Mouse (Mus musculus): Measurements from ENCODE around the gene Riok1.

Gene Riok1

DNA sequence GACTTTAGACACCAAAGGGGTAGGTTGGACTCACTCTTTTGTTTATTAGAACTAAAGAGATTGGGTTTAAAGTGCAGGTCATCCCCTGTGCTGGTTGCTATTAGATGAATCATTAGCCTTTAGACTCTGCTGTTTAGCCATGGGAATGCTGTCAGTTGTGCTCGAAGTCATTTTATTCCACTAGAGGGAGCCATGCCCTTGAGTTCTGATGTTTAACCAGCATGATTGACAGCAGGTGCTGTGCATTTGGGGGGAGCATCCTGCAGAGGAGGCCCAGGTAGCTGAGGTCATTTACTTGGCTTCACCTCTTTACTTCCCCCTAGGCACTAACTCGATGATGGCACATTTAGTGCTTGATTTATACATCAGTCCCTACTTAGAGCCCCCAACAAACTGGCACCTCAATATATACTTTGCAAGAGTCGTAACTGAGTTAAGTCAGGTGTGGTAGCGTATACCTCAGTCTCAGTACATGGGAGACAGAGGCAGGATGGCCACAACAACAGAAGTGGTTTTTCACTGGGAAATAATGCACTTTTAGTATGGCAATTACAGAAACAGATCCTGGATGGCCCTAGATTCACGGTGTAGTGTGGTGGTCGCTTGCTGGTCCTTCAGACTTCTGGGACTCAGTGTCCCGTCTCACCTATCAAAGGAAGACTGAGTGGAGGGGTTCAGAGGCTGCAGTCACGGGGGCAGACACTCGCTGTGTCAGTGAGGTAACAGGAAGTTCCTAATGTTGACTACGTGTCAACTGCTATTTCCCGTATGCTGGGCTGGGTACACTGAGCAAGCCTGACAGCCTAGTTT lies 28.3 kb downstream of the Riok1 start:
- peak; percentile 12 for DNase-seq (ENCODE audit: low read depth, low spot score)

DNA sequence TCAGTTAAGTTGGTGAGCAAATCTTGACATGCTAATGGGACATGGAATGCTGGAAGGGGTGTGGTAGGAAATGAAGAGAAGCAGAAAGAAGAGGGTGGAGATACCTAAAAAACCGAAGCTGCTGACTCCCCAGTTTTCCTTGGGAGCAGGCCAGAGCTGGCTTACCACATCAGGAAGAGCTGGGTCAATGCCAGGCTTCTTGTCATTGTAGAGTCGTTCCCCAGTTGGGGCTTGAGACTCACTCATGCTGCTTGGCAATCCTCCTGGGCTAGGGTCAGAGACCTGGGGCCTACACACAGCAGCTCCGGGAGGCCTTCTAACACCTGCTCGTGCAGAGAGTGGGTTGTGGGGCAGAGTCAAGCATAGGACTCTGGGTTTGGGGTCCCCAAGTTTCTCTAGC lies 34.1 kb downstream of the Riok1 start:
- DNase-seq (ENCODE audit: low read depth, low spot score) = no peak

DNA sequence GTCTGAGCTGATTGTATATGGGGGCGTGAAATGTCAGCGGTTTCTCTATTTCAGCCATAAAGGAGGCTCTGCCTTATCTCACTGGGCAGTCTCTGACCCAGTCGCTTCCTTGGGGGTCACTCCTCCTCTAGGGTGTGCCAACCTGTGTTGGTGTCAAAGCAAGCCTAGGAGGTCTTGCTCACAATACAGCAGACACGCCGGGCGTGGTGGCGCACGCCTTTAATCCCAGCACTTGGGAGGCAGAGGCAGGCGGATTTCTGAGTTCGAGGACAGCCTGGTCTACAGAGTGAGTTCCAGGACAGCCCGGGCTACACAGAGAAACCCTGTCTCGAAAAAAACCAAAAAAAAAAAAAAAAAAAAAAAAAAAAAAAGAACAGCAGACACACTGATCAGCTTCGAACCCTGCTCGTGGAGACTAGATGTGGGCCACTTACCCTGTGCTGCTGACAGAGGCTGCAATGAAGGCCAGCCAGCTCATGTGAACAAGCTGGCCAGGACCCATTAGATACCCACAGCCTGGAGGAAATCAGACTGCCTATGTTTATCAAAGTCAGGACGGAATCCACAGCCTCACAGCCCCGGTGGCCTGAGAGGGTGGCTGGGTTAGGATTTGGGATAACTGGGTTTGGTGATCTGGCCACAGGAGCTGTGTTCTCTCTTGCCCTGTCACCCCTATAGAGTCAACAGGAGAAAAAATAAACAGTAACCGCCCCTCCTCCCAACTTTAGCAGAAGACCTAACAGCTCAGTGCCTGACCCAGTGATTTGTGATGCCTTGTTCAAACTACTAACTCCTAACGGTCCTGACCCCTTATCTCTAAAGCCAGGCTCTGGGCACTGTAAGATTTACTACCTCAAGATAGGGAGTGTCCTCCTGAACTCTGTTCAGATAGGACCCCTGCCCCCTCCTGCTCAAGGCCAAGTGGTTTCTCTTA lies 36.8 kb downstream of the Riok1 start:
- DNase-seq (ENCODE audit: low read depth, low spot score) = no peak

DNA sequence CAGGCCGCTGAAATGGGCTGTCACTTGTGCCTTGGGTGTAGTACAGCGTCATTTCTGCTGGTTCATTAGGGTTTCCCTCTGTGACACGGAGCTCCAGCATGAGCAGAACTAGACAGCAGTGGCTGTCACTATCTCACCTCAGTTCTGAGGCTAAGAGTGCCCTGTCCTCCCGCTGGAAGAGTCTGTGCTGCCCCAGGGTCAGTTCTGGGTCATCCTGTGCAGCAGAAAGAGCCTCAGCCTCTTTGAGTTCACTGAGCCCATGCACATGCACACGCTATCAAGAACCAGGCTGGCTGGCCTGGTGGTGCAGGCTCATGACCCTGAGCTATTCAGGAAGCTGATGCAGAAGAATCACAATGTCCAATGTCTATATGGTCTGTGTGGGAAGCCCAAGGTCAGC lies 37.6 kb downstream of the Riok1 start:
- no peak for DNase-seq (ENCODE audit: low read depth, low spot score)

DNA sequence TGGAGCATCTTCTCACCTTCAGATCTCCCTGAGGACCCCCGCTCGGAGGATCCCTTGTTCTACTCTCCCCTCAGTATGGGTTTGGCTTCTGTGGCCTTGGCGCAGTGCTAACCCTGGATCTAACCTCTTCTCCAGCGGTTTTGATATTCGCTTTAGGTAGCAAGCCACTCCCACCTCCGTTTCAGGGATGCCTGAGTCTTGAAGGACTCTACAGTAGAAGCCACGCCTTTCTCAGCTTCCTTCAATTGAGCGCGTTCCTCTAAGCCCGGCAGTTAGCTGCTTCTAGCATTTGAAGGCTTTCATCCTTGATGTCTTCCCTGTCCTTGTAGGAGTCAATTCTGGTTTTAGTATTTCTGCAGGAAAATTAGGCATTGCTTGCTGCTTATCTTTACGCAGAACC lies 40.3 kb downstream of the Riok1 start:
- DNase-seq (ENCODE audit: low read depth, low spot score) = no peak

DNA sequence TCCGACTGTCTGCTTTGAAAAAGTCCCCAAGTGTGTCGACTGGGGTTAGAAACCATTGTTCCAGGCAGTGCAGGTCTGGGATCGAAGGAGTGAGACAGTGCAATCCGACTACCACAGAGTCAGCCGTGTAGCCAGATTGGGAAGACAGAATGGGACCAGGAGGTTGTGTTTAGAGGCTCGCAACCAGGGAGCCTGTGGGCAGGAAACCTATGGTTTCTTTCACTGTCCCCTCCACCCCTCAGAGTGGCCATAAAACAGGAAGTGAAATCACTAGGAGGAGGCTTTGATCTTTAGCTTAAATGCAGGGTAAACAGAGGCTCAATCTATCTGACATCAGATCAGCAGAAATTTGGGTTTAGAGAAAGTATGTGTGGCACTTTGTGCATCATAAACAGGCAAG lies 42.0 kb downstream of the Riok1 start:
- DNase-seq (ENCODE audit: low read depth, low spot score) = no peak

DNA sequence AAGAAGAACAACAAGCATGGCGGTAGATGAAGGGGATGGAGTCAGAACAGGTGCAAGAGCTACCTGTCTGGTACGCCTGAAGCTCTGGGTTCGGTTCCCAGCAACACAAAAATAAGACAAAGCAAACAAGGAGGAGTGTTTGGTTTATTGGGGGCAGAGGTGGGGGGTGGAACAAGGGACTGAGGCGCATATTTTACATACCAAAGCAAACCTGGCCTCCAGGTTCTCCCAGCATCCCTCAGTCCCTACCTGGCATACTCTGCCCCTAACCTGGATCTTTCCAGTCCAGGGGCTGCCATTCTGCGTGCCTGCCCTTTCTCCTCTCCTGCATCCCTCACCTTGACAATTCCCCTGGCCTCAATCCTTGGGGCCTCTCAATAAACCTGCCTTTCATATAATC lies 42.6 kb downstream of the Riok1 start:
- DNase-seq (ENCODE audit: low read depth, low spot score) = no peak

DNA sequence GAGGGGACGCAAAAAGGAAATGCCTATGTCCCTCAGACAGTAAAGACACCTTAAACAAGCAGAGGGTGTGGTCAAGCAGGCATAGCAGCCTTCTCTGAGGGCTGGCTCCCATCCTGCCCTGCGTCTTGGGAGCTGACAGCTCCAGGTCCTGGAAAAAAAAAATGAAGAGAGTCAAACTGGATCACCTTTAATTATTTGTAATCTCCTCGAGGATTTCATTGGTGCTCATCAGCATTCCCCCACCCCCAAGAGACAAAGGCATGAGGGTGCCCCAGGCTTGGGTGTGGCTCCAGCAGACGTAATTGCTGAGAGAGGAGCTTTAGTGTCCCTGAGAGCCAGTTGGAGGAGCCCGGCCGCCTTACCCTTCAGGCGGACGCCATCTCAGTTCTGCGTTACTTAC lies 43.2 kb downstream of the Riok1 start:
- no peak for DNase-seq (ENCODE audit: low read depth, low spot score)

DNA sequence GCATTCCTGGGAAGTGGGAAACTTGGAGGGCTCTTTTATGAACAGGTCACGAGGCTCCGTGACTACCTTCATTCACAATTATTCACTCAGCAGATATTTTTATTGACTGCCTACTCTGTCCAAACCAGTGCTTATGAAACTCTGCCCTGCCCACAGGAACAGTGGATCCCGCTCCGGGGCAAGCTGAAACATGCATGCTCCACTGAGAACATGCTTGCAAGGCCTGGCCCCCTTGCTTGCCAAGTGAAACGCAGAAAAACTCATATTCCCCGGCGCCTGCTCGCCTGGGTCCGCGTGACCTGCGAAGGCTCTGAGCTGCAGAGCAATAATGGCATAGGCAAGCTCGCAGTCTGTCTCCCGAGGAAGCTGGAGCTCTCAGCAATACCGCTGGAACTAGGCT lies 43.9 kb downstream of the Riok1 start:
- no peak for DNase-seq (ENCODE audit: low read depth, low spot score)

DNA sequence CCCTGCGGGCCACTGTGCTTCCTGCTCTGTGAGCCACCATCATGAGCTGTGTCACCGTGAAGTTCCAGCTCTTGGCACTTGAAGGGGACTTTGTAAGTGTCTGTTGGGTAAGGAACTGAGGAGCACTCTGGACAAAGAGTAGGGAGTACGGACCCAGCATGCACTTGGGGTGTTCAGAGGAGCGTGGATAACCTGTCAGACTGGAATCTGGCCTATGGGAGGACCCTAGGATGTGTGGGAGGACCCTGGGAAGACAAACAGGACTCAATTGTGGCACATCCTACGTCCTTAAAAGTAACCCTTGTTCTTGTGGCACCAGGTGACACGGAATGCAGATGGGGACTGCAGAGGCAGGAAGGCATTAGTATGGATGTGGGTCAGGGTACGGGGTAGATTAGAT lies 44.4 kb downstream of the Riok1 start:
- DNase-seq (ENCODE audit: low read depth, low spot score) = no peak

DNA sequence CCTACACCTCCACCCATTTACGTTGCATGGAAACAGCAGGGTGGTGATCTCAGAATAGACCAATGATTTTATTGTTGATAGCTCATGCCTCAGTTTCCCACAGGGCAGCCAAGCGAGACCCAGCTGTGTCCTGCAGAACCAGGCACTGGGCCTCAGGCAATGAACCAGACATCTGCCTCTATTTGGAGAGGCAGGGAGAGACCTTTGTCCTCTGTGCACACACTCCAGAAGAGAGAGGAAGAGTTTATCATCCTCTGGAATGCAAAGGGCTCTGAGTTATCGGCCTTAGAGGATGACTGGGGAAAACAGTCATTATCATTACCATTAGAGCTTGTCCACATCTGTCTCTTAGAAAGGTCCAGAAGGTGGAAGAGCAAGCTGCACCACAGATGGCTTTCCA lies 49.9 kb downstream of the Riok1 start:
- DNase-seq (ENCODE audit: low read depth, low spot score) = no peak

DNA sequence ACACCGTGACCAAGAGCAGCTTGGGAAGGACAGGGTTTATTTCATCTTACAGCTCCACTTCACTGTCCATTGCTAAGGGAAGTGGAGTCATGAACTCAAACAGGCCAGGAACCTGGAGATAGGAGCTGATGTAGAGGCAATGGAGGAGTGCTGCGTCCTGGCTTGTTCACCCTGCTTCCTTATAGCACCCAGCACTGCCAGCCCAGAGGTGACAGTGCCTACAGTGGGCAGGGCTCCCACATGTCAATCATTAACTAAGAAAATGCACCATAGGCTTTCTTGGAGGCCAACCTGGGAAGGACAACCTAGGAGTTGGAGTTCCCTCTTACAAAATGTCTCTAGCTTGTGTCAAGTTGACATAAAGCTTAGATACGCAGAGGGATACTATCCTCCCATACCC lies 51.2 kb downstream of the Riok1 start:
- no peak for DNase-seq (ENCODE audit: low read depth, low spot score)

DNA sequence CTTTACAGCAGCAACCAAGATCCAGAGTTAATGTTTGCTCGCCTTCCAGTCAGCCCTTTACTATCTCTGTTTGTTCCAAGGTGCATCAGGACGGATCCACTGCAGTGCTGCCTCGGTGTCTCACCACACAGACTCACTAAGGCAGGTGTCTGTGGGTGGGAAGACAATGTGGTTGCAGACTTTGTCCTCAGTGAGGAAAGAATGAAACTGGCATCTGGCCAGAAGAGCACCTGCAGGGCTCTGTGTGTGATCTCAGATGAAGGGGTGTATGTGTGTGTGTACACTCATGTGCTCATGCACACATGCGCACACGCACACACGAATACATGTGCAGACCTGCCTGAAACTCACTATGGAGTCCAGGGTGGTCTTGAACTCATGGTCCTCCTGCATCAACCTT lies 52.7 kb downstream of the Riok1 start:
- DNase-seq (ENCODE audit: low read depth, low spot score) = no peak

DNA sequence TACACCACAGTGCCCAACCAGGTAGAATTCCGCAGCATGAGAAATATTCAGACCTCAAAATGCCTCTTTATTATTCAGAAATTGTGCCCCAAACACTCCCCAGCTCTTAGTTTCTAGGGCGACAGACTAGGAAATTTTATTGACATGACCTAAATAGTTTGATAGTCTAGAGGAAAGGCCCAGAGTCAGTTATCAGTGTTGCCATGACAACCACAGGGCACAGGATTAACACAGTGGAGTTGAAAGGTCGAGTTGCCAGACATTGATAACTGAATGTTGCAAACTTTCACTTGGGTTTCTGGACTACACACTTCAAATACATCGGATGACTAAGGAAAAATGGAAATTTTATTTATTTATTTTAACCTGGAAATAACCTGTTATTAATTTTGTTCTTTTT lies 53.1 kb downstream of the Riok1 start:
- DNase-seq (ENCODE audit: low read depth, low spot score) = no peak

DNA sequence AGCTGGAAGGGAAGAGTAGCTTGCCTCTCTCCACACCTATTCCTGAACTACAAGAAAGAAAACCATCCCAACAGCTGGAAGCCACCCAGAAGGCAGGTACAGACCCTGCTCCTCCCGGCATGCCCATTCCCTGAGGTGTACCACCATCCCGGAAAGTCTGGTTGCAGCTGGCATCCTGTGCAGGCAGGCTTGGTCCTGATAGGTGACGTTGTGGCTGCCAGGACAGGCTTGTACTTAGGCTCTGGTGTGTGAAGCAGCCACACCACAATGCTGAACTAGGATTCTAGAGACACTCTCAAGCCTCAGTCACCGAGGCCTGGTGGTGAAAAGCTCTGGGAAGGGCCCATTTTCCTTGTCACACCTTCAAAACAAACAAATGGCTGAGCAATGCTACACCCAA lies 59.4 kb downstream of the Riok1 start:
- no peak for DNase-seq (ENCODE audit: low read depth, low spot score)

DNA sequence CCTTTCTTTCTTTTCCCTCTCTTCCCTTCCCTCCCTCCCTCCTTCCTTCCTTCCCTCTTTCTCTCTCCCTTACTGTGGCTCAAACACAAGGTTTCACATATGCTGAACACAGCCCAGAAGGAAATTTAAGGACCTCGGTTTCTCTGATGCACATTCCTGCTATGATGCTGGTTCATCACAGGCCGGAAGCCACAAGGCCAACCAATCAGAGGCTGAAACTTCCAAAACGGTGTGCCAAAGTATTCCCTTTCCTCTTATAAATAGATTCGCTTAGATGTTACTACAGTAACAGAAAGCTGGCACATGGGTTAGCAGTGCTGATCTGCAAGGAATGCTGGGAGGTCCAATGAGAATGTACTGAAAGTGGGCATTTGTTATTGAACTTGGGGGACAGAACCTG lies 66.6 kb downstream of the Riok1 start:
- no peak for DNase-seq (ENCODE audit: low read depth, low spot score)

DNA sequence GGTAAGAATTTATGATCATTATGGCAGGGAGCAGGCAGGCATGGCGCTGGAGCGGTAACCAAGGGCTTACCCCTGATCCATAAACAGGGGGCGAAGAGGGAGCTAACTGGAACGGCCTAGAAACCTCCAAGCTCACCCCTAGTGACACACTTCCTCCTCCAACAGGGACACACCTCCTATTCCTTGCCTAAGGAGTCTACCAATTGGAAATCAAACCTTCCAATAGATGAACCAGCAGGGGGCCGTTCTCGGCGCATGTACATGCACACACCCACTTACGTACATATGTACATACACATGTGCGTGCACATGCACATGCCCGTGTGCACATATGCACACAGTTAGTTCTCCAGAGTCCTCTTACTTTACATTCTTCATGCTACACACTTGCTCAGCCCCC lies 67.7 kb downstream of the Riok1 start:
- no peak for DNase-seq (ENCODE audit: low read depth, low spot score)

DNA sequence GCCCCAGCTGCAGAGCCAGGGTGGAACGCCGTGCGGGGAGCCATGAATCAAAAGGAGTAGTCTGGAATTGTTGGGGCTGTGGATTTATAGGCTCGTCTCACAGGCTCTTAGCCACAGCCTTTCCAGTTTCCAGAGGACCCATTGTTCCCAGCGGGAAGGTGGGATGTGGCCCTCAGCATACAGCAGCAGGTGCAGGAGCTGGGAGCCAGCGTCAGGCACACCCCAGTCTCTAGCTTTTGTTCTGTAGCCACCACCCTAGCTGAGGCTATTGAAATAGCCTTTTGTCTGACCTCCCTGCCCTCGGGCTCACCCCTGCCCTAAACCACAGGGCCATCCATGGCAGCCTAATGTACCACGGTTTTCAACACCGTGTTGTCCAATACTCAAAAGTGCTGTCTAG lies 72.3 kb downstream of the Riok1 start:
- DNase-seq (ENCODE audit: low read depth, low spot score) = no peak

Data from brain, embryonic 18.5 days (tissue).